Mouse (Mus musculus) C2C12 (cell line): Measurements from ENCODE around the gene Gramd1b. TPM values are rescaled to one million over a fixed set of nuclear protein-coding genes. Genes with fewer than 3 reads are reported as not detected.
A peak's percentile ranks its signal among the peaks of the same experiment; 100 is the strongest.

Source experiments
- H3K27me3 ChIP-seq: one replicate; pipeline ENCODE4 v1.6.1; 2011; ENCODE audit not compliant: control insufficient read depth, insufficient read depth, insufficient read length
- H3K36me3 ChIP-seq: one replicate; pipeline ENCODE4 v1.6.1; 2011; ENCODE audit not compliant: control insufficient read depth, insufficient read depth
- H3K4me3 ChIP-seq: one replicate; pipeline ENCODE4 v1.5.1; 2011; ENCODE audit warnings: mild to moderate bottlenecking, control low read depth; ENCODE audit not compliant: poor library complexity, insufficient read depth, severe bottlenecking
- H3K79me2 ChIP-seq: one replicate; pipeline ENCODE4 v1.6.1; 2011; ENCODE audit not compliant: control insufficient read depth, insufficient read depth
- H3K79me3 ChIP-seq: one replicate; pipeline ENCODE4 v1.6.1; 2011; ENCODE audit warnings: low read depth, control low read depth
- H3ac ChIP-seq: one replicate; pipeline ENCODE3; 2011; ENCODE audit warnings: low read depth; ENCODE audit not compliant: control insufficient read depth, insufficient read length
- CEBPB ChIP-seq: IDR thresholded peaks from one replicate; pipeline ENCODE4 v1.6.1; 2011; ENCODE audit warnings: low read depth, mild to moderate bottlenecking, control low read depth, moderate library complexity
- CTCF ChIP-seq: IDR thresholded peaks from one replicate; pipeline ENCODE4 v1.5.1; 2011; ENCODE audit not compliant: control insufficient read depth, insufficient read depth, insufficient read length
- FOSL1 ChIP-seq: IDR thresholded peaks from one replicate; pipeline ENCODE4 v1.8.0; 2011; ENCODE audit warnings: mild to moderate bottlenecking, low read length; ENCODE audit not compliant: poor library complexity, insufficient read depth, severe bottlenecking
- MAX ChIP-seq: IDR thresholded peaks from one replicate; pipeline ENCODE4 v1.6.1; 2011; ENCODE audit warnings: mild to moderate bottlenecking, control low read depth
- MYOD1 ChIP-seq: IDR thresholded peaks from one replicate; pipeline ENCODE4 v1.6.1; 2011; ENCODE audit warnings: low read depth; ENCODE audit not compliant: control insufficient read depth, insufficient read length
- MYOG ChIP-seq: IDR thresholded peaks from one replicate; pipeline ENCODE4 v1.6.1; 2011; ENCODE audit not compliant: control insufficient read depth, insufficient read length; ENCODE audit errors: extremely low read depth
- USF1 ChIP-seq: IDR thresholded peaks from one replicate; pipeline ENCODE4 v1.6.1; 2011; ENCODE audit warnings: low read depth, mild to moderate bottlenecking, control low read depth, moderate library complexity
- polyA plus RNA-seq: library from polyadenylated mRNA; unstranded; fragments of >200 nt; fragmentation: generic; extraction: Trizol; gene quantifications from one replicate; pipeline ENCODE4 v1.2.1, GENCODE M21; 2012; ENCODE audit warnings: missing spikeins

The Gramd1b gene
- polyA plus RNA-seq, 1 experiment, result 3.7 TPM

- Histone ChIP-seq H3ac (no peak overlapping the region), H3K36me3 (no peaks in the 10 kb centered on the region), H3K27me3 (no peaks in the 10 kb centered on the region), H3K79me3 (no peaks in the 10 kb centered on the region), H3K4me3 (no peak overlapping the region), H3K79me2 (no peaks in the 10 kb centered on the region)
- peak; percentile 38 for TF ChIP-seq MYOD1
- no peak for TF ChIP-seq MYOG
These were observed 61.6 kb downstream of the Gramd1b start for GRCm38 (mm10) chr9:40469403-40470137.

GRCm38 (mm10) chr9:40466782-40467181, 64.4 kb downstream of the Gramd1b start:
- H3K4me3 ChIP-seq, result no peak overlapping the region

GRCm38 (mm10) chr9:40465596-40465995, 65.6 kb downstream of the Gramd1b start:
- no peak for TF ChIP-seq FOSL1
- TF ChIP-seq CTCF, result no peak
- no peak for TF ChIP-seq MYOG
- no peak for TF ChIP-seq CEBPB
- no peak for TF ChIP-seq MAX
- TF ChIP-seq MYOD1, result no peak
- no peak for TF ChIP-seq USF1

More at GRCm38 (mm10) chr9:40466782-40467181, 64.4 kb downstream of the Gramd1b start:
- H3K36me3 ChIP-seq, result no peaks in the 10 kb centered on the region
- no peaks in the 10 kb centered on the region for H3K27me3 ChIP-seq
- TF ChIP-seq FOSL1, result no peak
- no peak for TF ChIP-seq CTCF
- no peaks in the 10 kb centered on the region for H3K79me3 ChIP-seq
- no peak overlapping the region for H3ac ChIP-seq
- no peaks in the 10 kb centered on the region for H3K79me2 ChIP-seq

GRCm38 (mm10) chr9:40462401-40462800, 68.8 kb downstream of the Gramd1b start:
- TF ChIP-seq USF1 (no peak), MYOD1 (no peak), FOSL1 (no peak), MYOG (no peak), CTCF (no peak), MAX (no peak), CEBPB (no peak)
- H3K79me3 ChIP-seq, result no peaks in the 10 kb centered on the region
- H3ac ChIP-seq, result no peak overlapping the region

More at GRCm38 (mm10) chr9:40465596-40465995, 65.6 kb downstream of the Gramd1b start:
- Histone ChIP-seq H3K27me3 (no peaks in the 10 kb centered on the region), H3K79me2 (no peaks in the 10 kb centered on the region), H3ac (no peak overlapping the region), H3K4me3 (no peak overlapping the region), H3K36me3 (no peaks in the 10 kb centered on the region), H3K79me3 (no peaks in the 10 kb centered on the region)

GRCm38 (mm10) chr9:40460781-40461180, 70.4 kb downstream of the Gramd1b start:
- Histone ChIP-seq H3K36me3 (no peaks in the 10 kb centered on the region), H3K4me3 (no peak overlapping the region), H3K79me2 (no peaks in the 10 kb centered on the region), H3K27me3 (no peaks in the 10 kb centered on the region), H3K79me3 (no peaks in the 10 kb centered on the region), H3ac (no peak overlapping the region)
- TF ChIP-seq MYOD1 (no peak), MYOG (no peak), FOSL1 (no peak), USF1 (no peak), CEBPB (no peak), CTCF (no peak), MAX (no peak)

More at GRCm38 (mm10) chr9:40462401-40462800, 68.8 kb downstream of the Gramd1b start:
- Histone ChIP-seq H3K27me3 (no peaks in the 10 kb centered on the region), H3K36me3 (no peaks in the 10 kb centered on the region), H3K79me2 (no peaks in the 10 kb centered on the region), H3K4me3 (no peak overlapping the region)
